Mouse (Mus musculus) intestine, postnatal 0 days (tissue): ENCODE measurements around the gene Mpig6b. TPM values are rescaled to one million over a fixed set of nuclear protein-coding genes. Genes with fewer than 3 reads are reported as not detected.

Experiments
- ATAC-seq: fragments of 200-750 bp; cut with Nextera tagmentation; 2 replicates; pipeline ENCODE4 v1.8.0; 2017; ENCODE audit warnings: mild to moderate bottlenecking, moderate TSS enrichment, moderate library complexity
- H3K27ac ChIP-seq: fragments of 300-500 bp; sonication (generic); 2 replicates; pipeline ENCODE4 v1.5.1; 2014; ENCODE audit warnings: mild to moderate bottlenecking, low read depth, low read length, moderate library complexity
- H3K27me3 ChIP-seq: fragments of 300-500 bp; sonication (generic); replicated peaks from 2 replicates; pipeline ENCODE4 v1.6.1; 2014; ENCODE audit warnings: low read length, mixed read lengths; ENCODE audit not compliant: control insufficient read depth, insufficient read depth
- H3K36me3 ChIP-seq: fragments of 300-500 bp; sonication (generic); 2 replicates; pipeline ENCODE4 v1.6.1; 2014; ENCODE audit warnings: mild to moderate bottlenecking, moderate library complexity; ENCODE audit not compliant: control insufficient read depth, insufficient read depth
- H3K4me1 ChIP-seq: fragments of 300-500 bp; sonication (generic); replicated peaks from 2 replicates; pipeline ENCODE4 v1.6.1; 2014; ENCODE audit warnings: antibody characterized with exemption, low read length, mixed read lengths; ENCODE audit not compliant: control insufficient read depth, insufficient read depth
- H3K4me2 ChIP-seq: fragments of 300-500 bp; sonication (generic); replicated peaks from 2 replicates; pipeline ENCODE4 v1.6.1; 2014; ENCODE audit warnings: low read depth, mild to moderate bottlenecking, moderate library complexity
- H3K4me3 ChIP-seq: fragments of 300-500 bp; sonication (generic); 2 replicates; pipeline ENCODE4 v1.5.1; 2014; ENCODE audit warnings: low read depth, low read length
- H3K9ac ChIP-seq: fragments of 300-500 bp; sonication (generic); 2 replicates; pipeline ENCODE4 v1.6.1; 2014; ENCODE audit warnings: mild to moderate bottlenecking, low read depth, low read length
- H3K9me3 ChIP-seq: fragments of 300-500 bp; sonication (generic); 2 replicates; pipeline ENCODE4 v1.6.1; 2016; ENCODE audit warnings: mixed run types; ENCODE audit not compliant: control insufficient read depth
- CTCF ChIP-seq: sonication (generic); IDR thresholded peaks from 2 replicates; pipeline ENCODE4 v1.5.1; 2016; ENCODE audit warnings: low read depth, mild to moderate bottlenecking, control low read depth, antibody characterized with exemption, moderate library complexity
- WGBS: fragments of 180-500 bp; shearing (Covaris S2); extraction: QIAGEN DNeasy Blood & Tissue Kit; methylation state at CpG from one replicate; pipeline ENCODE4 v1.1.7; 2014; 5-methylcytosine and 5-hydroxymethylcytosine counted together
- polyA plus RNA-seq: library from polyadenylated mRNA; unstranded; fragments of >200 nt; fragmentation: Nextera tagmentation; extraction: Ambion mirVana; gene quantifications from 2 replicates; pipeline ENCODE4 v1.2.1, GENCODE M21; 2015

Gene Mpig6b
- polyA plus RNA-seq, 1 experiment from 2014 or later, result 0.13 TPM

DNA sequence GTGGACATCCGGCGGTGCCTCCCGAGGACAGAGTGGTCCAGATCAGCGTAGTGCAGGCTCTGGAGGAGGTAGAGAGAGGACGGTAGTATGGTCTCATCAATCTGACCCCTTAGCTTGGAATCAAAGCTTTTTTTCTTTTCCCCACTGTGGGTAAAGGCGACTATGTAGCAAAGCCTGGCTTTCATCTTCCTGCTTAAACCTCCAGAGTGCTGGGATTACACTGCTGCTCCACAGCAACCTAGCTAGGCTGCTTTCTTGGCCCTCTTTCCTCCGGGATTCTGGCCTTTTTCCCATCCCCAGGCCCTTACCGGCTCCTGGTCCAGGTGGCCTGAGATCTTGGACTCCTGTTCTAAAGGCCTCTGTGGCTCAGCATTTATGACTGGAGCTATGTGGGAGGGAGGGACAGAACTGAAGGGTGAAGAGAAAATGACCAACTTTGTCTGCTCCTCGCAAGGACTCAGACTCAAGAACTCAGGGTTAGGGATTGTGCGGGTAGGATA lies 1.6 kb downstream of the Mpig6b start:
- WGBS, result 35% methylated on average over 10 of the region's 10 CpGs
- TF ChIP-seq CTCF, result no peak
- Histone ChIP-seq H3K4me2 (peak overlapping the region; percentile 71), H3K36me3 (peaks cover 13% of the 10 kb centered on the region), H3K9me3 (no peaks in the 10 kb centered on the region), H3K9ac (0 out of 2 replicates have a peak overlapping the region, but pooled peaks have one; percentile 45), H3K27me3 (peaks cover 7% of the 10 kb centered on the region; the same call in 1 of the 2 replicates), H3K4me1 (peaks cover 9% of the 10 kb centered on the region; the same call in 1 of the 2 replicates), H3K4me3 (peak overlapping the region; percentile 34), H3K27ac (peak overlapping the region; percentile 23; the same call in 1 of the 2 replicates)
- ATAC-seq, result peak; percentile 4; the same call in 1 of the 2 replicates

DNA sequence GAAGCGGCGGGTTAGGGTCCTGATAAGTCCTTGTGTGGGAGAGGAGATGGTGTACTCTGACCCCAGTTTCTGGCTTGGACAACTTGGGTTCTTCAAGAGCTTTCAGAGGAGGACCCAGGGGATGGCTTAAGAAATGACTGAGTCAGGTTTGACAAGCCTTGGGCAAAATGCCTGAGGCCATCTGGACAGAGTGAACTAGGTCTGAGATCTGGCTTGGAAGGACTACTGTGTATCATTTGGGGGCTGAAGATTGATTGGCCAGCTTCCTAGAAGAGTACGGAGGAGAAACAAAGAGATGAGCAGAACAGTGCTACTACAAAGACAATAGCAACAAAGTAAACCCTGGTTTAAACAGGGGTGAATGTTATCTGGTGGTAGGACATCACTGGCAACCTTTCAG lies 2.5 kb downstream of the Mpig6b start:
- TF ChIP-seq CTCF, result no peak
- 86% methylated on average over 3 of the region's 3 CpGs for WGBS
- Histone ChIP-seq H3K9ac (no peak overlapping the region), H3K4me1 (peaks cover 9% of the 10 kb centered on the region; the same call in 1 of the 2 replicates), H3K27me3 (peaks cover 7% of the 10 kb centered on the region; the same call in 1 of the 2 replicates), H3K4me3 (no peak overlapping the region), H3K36me3 (peaks cover 14% of the 10 kb centered on the region), H3K9me3 (no peaks in the 10 kb centered on the region), H3K27ac (no peak overlapping the region), H3K4me2 (no peak overlapping the region)
- no peak for ATAC-seq

DNA sequence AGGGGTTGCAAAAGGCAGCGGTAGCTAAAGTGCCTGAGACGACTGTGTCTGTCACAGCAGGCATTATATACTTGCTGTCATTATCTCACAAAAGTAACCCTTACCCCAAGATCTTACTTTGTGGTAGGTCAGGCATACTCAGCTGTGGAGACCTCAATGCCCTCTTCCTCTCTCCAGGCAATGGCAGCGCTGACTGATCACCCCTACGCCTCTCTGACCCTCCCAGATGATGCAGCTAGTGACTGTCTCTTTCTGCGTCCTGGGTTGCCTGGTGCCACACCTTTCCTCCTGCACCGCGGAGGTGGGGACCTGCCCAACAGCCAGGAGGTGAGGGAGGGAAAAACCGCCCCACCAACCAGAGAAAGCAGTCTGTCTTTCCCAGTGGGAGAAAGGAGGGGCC lies 4.7 kb downstream of the Mpig6b start:
- no peak for TF ChIP-seq CTCF
- H3K36me3 ChIP-seq, result peaks cover 33% of the 10 kb centered on the region
- ATAC-seq, result no peak
- H3K4me1 ChIP-seq, result peaks cover 9% of the 10 kb centered on the region; the same call in 1 of the 2 replicates
- H3K9me3 ChIP-seq, result no peaks in the 10 kb centered on the region
- no peak overlapping the region for H3K27ac ChIP-seq
- H3K4me2 ChIP-seq, result no peak overlapping the region
- H3K27me3 ChIP-seq, result no peaks in the 10 kb centered on the region; the same call in 1 of the 2 replicates
- no peak overlapping the region for H3K9ac ChIP-seq
- H3K4me3 ChIP-seq, result no peak overlapping the region
- 71% methylated on average over 8 of the region's 8 CpGs for WGBS

DNA sequence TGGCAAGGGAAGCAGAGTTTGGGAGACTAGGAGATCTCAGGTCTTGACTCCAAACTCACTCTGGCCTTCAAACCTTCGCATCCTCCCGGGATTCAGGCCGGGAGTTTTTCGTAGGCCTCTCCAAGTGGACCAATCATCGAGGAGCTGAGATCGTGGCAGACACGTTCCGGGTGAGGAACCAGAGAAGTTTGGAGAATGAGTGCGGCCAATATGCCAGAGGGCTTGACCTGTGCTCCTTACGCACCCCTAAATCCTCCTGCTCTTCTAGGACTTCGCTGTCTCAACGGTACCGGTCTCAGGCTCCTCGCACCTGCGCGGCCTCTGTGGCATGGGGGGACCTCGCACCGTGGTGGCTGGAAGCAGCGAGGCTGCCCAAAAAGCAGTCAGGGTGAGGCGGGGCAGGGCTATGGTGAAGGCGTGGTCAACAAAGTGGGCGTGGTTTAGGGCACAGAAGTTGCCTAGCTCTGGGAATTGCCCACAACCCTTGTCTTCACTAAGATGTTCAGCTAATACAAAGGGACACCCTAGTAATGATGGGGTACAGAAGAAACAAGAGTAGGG lies 5.2 kb downstream of the Mpig6b start:
- Histone ChIP-seq H3K4me2 (peak overlapping the region; percentile 76; the same call in 1 of the 2 replicates), H3K9ac (no peak overlapping the region), H3K4me3 (no peak overlapping the region), H3K27ac (no peak overlapping the region), H3K4me1 (peaks cover 9% of the 10 kb centered on the region; the same call in 1 of the 2 replicates), H3K36me3 (peaks cover 38% of the 10 kb centered on the region), H3K9me3 (no peaks in the 10 kb centered on the region), H3K27me3 (no peaks in the 10 kb centered on the region; the same call in 1 of the 2 replicates)
- ATAC-seq, result no peak
- 62% methylated on average over 22 of the region's 22 CpGs for WGBS
- TF ChIP-seq CTCF, result no peak

DNA sequence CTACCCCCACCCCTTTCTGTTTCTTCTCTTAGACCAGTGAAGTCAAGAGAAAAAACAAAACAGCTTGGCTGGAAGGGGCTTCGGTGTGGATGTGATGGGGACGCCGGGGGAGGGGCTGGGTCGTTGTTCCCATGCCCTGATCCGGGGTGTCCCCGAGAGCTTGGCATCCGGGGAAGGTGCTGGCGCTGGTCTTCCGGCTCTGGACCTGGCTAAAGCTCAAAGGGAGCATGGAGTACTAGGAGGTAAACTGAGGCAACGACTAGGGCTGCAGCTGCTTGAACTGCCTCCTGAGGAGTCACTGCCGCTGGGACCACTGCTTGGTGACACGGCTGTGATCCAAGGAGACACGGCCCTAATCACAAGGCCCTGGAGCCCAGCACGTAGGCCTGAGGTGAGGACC lies 5.9 kb downstream of the Mpig6b start:
- H3K36me3 ChIP-seq, result peaks cover 44% of the 10 kb centered on the region
- no peaks in the 10 kb centered on the region for H3K27me3 ChIP-seq
- H3K4me3 ChIP-seq, result peak overlapping the region; percentile 59
- peaks cover 6% of the 10 kb centered on the region; the same call in 1 of the 2 replicates for H3K4me1 ChIP-seq
- WGBS, result 28% methylated on average over 14 of the region's 14 CpGs
- H3K27ac ChIP-seq, result no peak overlapping the region
- peak overlapping the region; percentile 55 for H3K9ac ChIP-seq
- ATAC-seq, result no peak
- peak overlapping the region; percentile 76 for H3K4me2 ChIP-seq
- H3K9me3 ChIP-seq, result no peaks in the 10 kb centered on the region
- TF ChIP-seq CTCF, result no peak

DNA sequence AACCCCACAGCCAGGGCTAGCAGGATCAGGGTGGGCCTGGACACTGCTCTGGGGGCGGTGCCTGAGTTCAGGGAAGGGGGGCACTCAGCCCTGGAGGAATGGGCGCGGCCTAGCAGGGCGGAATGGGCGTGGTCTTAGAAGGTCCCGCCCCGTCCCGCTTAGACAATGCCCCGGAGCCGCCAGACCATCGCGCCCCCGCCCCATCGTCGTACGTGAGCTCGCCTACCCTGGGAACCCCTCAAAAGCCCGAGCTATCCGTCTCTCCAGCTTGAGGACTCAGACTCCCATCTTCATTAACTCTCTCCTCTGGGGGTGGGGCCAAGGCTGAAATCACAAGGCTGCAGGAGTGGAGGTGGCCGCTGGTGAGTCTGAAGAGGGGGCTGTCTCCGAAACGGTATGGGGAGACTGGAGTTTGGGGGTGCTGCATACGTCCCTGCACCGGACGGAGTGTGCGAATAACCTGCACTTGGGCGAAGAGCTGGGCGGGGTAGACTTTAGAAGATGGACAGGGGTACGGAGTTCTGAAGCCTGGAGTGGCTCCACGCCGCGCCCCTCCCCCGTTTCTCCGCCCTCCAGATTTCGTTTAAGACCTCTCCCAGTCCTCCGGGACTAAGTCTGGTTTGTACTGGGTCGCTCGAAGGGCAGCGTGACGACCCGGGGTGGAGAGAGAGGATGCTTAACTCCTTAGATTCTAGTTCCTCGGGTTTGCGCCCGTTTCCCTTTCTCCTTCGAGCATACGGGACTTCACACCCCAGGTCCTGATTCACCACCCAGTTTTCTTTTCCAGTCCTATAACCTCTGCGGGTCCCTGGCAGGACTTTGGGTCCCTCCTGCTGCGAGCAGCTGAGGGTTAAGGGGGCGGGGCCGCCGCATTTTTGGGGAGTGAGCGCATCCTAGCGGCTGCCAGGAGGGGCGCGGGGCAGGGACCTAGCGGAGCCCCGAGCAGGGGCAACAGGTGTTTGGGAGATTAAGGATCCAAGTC lies 6.8 kb downstream of the Mpig6b start, which contains the start of gene Ddah2:
Gene Ddah2, plus strand, starts transcription at position 125 of the 982 bp plus-strand sequence.
- under 1% methylated on average over 56 of the region's 57 CpGs for WGBS
- Histone ChIP-seq H3K36me3 (peaks cover 53% of the 10 kb centered on the region), H3K9ac (peak within 1 kb of the TSS; percentile 55), H3K27ac (peak within 1 kb of the TSS; percentile 76), H3K27me3 (no peaks in the 10 kb centered on the region), H3K4me1 (peaks cover 5% of the 10 kb centered on the region; the same call in 1 of the 2 replicates), H3K4me2 (peak within 1 kb of the TSS; percentile 76), H3K9me3 (no peaks in the 10 kb centered on the region), H3K4me3 (peak within 1 kb of the TSS; percentile 59)
- peak; percentile 81 for TF ChIP-seq CTCF
- ATAC-seq, result peak; percentile 74
